ENCODE assay signal across 8 mouse cellular contexts in genomic region chr4:106839964-106840611, GRCm38 (mm10). TPM values are rescaled to one million over a fixed set of nuclear protein-coding genes. Genes with fewer than 3 reads are reported as not detected.
A peak's percentile ranks its signal among the peaks of the same experiment; 100 is the strongest.
DNase-seq lines count a peak whose midpoint lies in the region; ATAC-seq and TF ChIP-seq lines count a peak whose summit lies in the region.

No protein-coding gene starts in this region.

- peak overlapping the region; percentile 89 for H3K9ac ChIP-seq in hindbrain, embryonic 12.5 days

- H3K4me1 ChIP-seq in cerebellum, adult 2 months (ENCODE audit: control insufficient read depth, insufficient read depth, low read length): no peaks in the 10 kb centered on the region
- peaks cover 57% of the 10 kb centered on the region for H3K4me1 ChIP-seq in hindbrain, embryonic 12.5 days

- H3K4me3 ChIP-seq in cerebellum, adult 2 months (replicated peaks; ENCODE audit: insufficient read depth, low read depth, low read length): peak overlapping the region; percentile 79
- peak overlapping the region; percentile 50 for H3K4me3 ChIP-seq in hindbrain, embryonic 12.5 days

- H3K9me3 ChIP-seq in hindbrain, embryonic 12.5 days (replicated peaks): no peaks in the 10 kb centered on the region

- WGBS in cerebellum, adult 2 months: under 1% methylated on average over 37 of the region's 51 CpGs
- WGBS in hindbrain, embryonic 12.5 days: 1% methylated on average over 32 of the region's 51 CpGs

- TF ChIP-seq CTCF in cerebellum, adult 2 months (IDR thresholded peaks at IDR 0.05; ENCODE audit: borderline replicate concordance, insufficient read depth, low read depth, low read length): no peak

- peak; percentile 39; the same call in 1 of the 2 replicates for TF ChIP-seq POLR2A in cerebellum, adult 2 months (IDR thresholded peaks at IDR 0.05; ENCODE audit: borderline replicate concordance, insufficient read depth, low read length)

- H3K36me3 ChIP-seq in hindbrain, embryonic 12.5 days: no peaks in the 10 kb centered on the region

- peak overlapping the region; percentile 99 for H3K4me2 ChIP-seq in hindbrain, embryonic 12.5 days (replicated peaks)

- peak; percentile 42 for DNase-seq in MEL-GATA-1-ER (ENCODE audit: extremely low read depth, low read depth)
- peak; percentile 90 to 91 for DNase-seq in cerebellum, adult 2 months
- peak; percentile 60 to 90 for DNase-seq in frontal cortex, adult 2 months (ENCODE audit: extremely low spot score in 1 of 2, low spot score in 1 of 2)
- DNase-seq in layer of hippocampus, postnatal 25 days (ENCODE audit: extremely low spot score in 1 of 2, low spot score in 1 of 2): peak; percentile 87 to 92
- DNase-seq in lung, postnatal 14 days: peak; percentile 95
- peak; percentile 94 for DNase-seq in retina, embryonic 14.5 days (ENCODE audit: low spot score)
- DNase-seq in thymus, postnatal 36 days: peak; percentile 90

- ATAC-seq in hindbrain, embryonic 12.5 days (ENCODE audit: low FRiP score): peak; percentile 55

- H3K27me3 ChIP-seq in cerebellum, adult 2 months (ENCODE audit: control insufficient read depth, insufficient read depth, low read length): no peaks in the 10 kb centered on the region
- 0 out of 2 replicates have a peak, but pooled peaks cover 5% of the 10 kb centered on the region for H3K27me3 ChIP-seq in hindbrain, embryonic 12.5 days

- peak overlapping the region; percentile 97 for H3K27ac ChIP-seq in cerebellum, adult 2 months (ENCODE audit: insufficient read depth, low read length)
- H3K27ac ChIP-seq in hindbrain, embryonic 12.5 days: peak overlapping the region; percentile 100

RNA-seq across cellular contexts. Expression of gene Acot11, which starts 35.3 kb away (rescaled TPM):
- polyA plus RNA-seq in cerebellum, adult 2 months (2012; rRNA removed): 32.5 and 32.7 TPM in 2 replicates
- polyA plus RNA-seq in frontal cortex, adult 2 months (2012; rRNA removed): 19.4 and 21.4 TPM in 2 replicates
- polyA plus RNA-seq in hindbrain, embryonic 12.5 days (2016; fragmentation: Nextera tagmentation; extraction: Ambion mirVana): 2.4 TPM in 2 replicates
- 10 to 100 TPM; 45.7 to 46.8 TPM for total RNA-seq in layer of hippocampus, postnatal 25 days (2021)

Comparison
In these comparisons a context has a peak if more than half of its experiments do, and no peak if none do; other contexts are left out.
1. Peak in every context shown above with its lines: DNase-seq, ATAC-seq, H3K4me3 ChIP-seq and H3K27ac ChIP-seq.
2. DNase-seq: peak in every context shown above with its lines; median percentile 95 in lung, postnatal 14 days; 94 in retina, embryonic 14.5 days; 90 in cerebellum, adult 2 months; 90 in thymus, postnatal 36 days; 90 in layer of hippocampus, postnatal 25 days; 75 in frontal cortex, adult 2 months; 42 in MEL-GATA-1-ER.